Mouse (Mus musculus) ZHBTc4 (cell line): ENCODE results near the gene Tmem59l.

Experiments used
- DNase-seq: peaks from one replicate; pipeline ENCODE4 v3.0.0-alpha.2; 2011; ENCODE audit warnings: low read depth, low spot score

Gene Tmem59l

DNA sequence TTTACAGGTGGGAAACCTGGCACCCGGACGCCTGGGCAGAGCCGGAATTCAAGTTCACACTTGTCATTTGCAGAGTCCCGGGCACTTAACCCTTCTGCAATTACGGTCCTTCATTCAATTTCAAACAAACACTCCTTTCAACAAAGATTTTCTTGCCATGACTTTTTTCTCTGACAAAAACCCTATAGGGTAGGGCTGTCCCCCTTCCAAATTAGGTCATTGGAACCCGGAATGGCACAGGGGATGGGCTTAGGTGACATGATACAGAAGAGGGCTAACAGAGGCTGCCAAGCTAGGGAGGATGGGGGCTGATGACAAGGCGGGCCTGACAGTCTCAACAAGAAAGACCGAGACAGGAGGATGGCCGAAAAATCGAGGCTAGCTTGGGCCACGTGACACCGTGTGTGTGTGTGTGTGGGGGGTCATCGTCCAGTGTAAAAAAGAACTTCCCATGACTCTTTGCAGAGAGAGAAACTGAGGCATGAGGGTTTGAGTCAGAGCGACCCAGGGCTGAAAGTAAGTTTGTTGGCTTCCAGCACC lies 1.8 kb upstream of the Tmem59l start:
- DNase-seq: no peak

DNA sequence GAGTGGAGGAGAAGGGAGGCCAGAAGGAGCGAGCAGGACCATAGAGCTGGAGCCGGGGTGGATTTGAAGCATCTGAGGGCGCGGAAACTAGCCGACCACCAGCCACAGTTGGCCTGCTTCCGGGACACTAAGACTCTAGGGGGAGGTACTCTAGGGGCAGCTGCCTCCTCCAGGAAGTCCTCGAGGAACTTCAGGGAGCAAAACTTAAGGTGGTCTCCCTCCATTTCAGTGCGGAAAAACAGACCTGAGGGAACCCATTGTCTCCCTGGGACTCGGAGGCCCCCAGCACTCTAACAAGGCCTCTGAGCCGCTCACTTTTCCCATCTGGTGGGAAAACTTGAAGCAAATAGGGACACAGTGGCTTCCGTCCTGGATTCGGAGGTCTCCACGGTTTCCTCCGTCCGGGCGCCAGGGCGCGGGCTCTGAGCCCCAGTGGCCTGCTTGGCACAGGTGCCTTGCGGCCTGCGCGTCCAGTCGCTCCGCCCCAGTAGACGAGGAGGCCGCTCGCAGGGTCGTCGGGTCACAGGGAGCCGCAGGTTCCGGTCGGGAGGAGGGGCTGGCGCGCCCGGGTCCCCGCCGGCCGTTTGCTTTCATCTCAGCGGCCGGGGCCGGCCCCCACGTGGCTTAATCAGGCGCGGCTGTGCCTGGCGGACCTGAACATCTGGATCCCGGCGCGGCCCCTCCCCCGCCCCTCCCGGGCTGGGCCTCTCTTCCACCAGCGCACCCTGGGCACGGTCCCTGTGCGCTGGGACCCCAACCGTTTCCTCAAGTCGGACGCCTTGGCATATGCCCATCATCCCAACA lies 1.0 kb upstream of the Tmem59l start:
- peak; percentile 72 for DNase-seq

GRCm38 (mm10) chr8:70486191-70486681 lies 922 bp downstream of the Tmem59l start:
- DNase-seq: no peak

DNA sequence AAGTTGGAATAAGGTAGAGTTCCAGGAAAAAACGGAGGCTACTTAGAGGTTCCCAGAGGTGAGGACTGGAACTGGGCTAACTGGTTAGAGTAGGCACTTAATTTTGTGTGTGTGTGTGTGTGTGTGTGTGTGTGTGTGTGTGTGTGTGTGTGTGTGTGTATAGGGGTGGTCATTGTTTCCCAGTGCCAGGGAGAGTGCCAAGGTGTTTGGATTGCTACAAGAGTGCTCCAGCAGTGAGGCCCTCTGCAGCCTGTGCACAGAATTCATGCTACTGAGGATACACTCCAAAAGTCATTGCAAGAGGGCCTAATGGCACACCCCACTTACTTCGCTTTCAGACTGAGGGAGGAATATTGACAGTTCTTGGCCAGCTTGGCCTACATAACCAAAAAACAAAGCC lies 4.2 kb downstream of the Tmem59l start:
- DNase-seq: no peak

- no peak for DNase-seq
Measured at GRCm38 (mm10) chr8:70481908-70482307, 5.2 kb downstream of the Tmem59l start.

- DNase-seq: peak; percentile 96
Measured at GRCm38 (mm10) chr8:70477269-70477982, 9.7 kb downstream of the Tmem59l start.

- DNase-seq: peak; percentile 98
Measured at GRCm38 (mm10) chr8:70476333-70477268, 10.6 kb downstream of the Tmem59l start, which contains the start of gene Klhl26. Gene Klhl26, minus strand, starts transcription at chr8:70476968.

- no peak for DNase-seq
Measured at GRCm38 (mm10) chr8:70471856-70472255, 15.3 kb downstream of the Tmem59l start.

- peak; percentile 35 for DNase-seq
Measured at GRCm38 (mm10) chr8:70469938-70470337, 17.2 kb downstream of the Tmem59l start.

GRCm38 (mm10) chr8:70469295-70469916 lies 17.8 kb downstream of the Tmem59l start:
- no peak for DNase-seq

- DNase-seq: no peak
Measured at GRCm38 (mm10) chr8:70468733-70469132, 18.4 kb downstream of the Tmem59l start.

GRCm38 (mm10) chr8:70467907-70468306 lies 19.3 kb downstream of the Tmem59l start:
- no peak for DNase-seq

GRCm38 (mm10) chr8:70467229-70467725 lies 19.9 kb downstream of the Tmem59l start:
- DNase-seq: no peak

- peak; percentile 51 for DNase-seq
Measured at GRCm38 (mm10) chr8:70466771-70467170, 20.4 kb downstream of the Tmem59l start.

GRCm38 (mm10) chr8:70466305-70466704 lies 20.9 kb downstream of the Tmem59l start:
- DNase-seq: no peak

DNA sequence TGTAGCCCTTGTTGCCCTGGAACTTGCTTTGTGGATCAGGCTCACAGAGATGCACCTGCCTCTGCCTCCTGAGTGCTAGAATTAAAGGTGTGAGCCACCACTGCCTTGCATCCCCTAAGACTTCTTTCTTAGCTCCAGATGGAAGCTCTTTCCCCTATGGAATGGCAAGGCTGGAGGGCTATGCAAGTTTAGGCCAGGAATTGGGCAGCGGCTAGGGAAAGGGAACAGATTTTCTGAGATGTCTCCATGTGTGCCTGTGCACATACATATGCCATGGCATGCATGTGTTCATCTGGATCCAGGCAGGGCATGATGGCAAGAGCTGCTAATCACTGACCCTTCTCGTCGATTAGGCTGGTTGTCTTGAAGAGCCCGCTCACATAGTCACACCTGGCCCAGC lies 21.5 kb downstream of the Tmem59l start:
- DNase-seq: no peak

- DNase-seq: no peak
Measured at GRCm38 (mm10) chr8:70464162-70464561, 23.0 kb downstream of the Tmem59l start.

DNA sequence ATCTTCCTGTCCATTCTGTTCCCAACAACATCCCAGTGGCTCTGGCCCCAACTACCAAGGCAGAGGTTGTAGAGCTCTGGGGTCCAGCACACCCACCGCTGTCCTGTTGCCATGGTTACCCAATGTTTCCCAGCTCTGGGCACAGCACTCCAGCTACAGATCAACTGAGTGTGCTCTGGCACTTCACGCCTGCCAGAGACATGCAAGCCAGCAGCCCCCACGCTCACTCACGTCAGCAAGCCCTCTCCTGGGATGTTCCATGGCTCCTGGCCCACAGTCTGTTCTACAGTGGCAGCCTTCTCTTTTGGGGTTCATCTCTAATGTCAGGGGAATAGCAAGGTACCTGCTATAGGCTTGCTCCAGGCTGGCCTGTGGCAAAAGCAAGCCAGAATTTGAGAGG lies 23.9 kb downstream of the Tmem59l start:
- DNase-seq: no peak

GRCm38 (mm10) chr8:70462516-70462813 lies 24.7 kb downstream of the Tmem59l start:
- DNase-seq: no peak

- no peak for DNase-seq
Measured at GRCm38 (mm10) chr8:70461765-70462515, 25.2 kb downstream of the Tmem59l start.
